8 mouse cellular contexts compared by ENCODE assay signal in the genomic region with DNA sequence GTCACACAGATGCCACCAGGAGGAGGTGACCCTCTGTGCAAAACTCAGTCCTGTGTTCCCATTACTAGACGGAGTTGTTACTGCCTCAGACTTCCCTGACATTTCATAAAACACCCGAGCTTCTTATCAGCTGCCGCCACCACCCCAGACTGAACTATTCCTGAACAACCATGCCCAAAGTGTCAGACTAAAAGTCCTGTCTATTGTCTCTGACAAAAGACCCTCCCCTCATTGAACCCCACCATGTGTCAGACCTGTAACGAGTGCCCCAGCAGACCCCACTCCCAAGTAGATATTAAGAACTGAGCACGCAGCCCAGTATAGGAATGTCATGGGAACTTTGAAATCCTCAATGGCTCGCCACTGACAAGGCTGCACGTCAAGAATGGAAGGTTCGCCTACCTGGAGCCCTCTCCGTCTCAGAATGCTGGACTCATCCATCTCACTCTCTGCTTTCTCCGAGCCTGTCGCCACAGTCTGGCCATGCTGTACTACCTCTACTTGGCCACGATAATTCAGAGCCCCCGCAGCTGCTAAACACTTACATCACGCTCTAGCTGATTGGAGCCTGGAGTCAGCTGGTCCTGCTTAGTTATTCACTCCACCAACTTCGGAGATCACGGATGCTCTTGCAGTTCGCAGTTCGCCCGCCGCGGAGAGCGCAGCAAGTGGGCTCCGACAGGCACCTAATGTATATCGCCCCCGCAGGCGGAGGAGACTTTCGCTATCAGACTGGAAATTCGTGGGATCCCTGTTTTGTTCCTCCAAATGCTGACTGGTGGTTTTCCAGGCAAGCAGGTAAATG.
DNase-seq lines count a peak whose midpoint lies in the region; ATAC-seq and TF ChIP-seq lines count a peak whose summit lies in the region.

No protein-coding gene starts in this region.

- H3K4me1 ChIP-seq in embryonic facial prominence, embryonic 11.5 days (ENCODE audit: control insufficient read depth, insufficient read depth, low read length), result no peaks in the 10 kb centered on the region
- H3K4me1 ChIP-seq in heart, adult 2 months (ENCODE audit: control insufficient read depth, insufficient read depth, low read length), result peaks cover 4% of the 10 kb centered on the region
- H3K4me1 ChIP-seq in megakaryocyte, embryonic 14.5 days, result peaks cover 22% of the 10 kb centered on the region

- H3K9me3 ChIP-seq in embryonic facial prominence, embryonic 11.5 days (replicated peaks; ENCODE audit: control insufficient read depth, low read length), result no peaks in the 10 kb centered on the region
- H3K9me3 ChIP-seq in megakaryocyte, embryonic 14.5 days, result no peaks in the 10 kb centered on the region

- peak overlapping the region; percentile 73 for H3K4me2 ChIP-seq in embryonic facial prominence, embryonic 11.5 days (ENCODE audit: low read depth, low read length)

- H3K27me3 ChIP-seq in embryonic facial prominence, embryonic 11.5 days (ENCODE audit: control insufficient read depth, insufficient read depth, low read length), result no peaks in the 10 kb centered on the region
- H3K27me3 ChIP-seq in heart, adult 2 months (ENCODE audit: control insufficient read depth, insufficient read depth, low read length), result no peaks in the 10 kb centered on the region
- peaks cover 32% of the 10 kb centered on the region for H3K27me3 ChIP-seq in megakaryocyte, embryonic 14.5 days (replicated peaks)

- TF ChIP-seq CTCF in heart, adult 2 months (IDR thresholded peaks at IDR 0.05), result peak; percentile 63

- intact Hi-C loops in heart, adult 2 months (cut with DNase I), result loop anchor here (2.0 kb wide), 1 partner anchor 14 kb away; no protein-coding TSS in a partner anchor
- intact Hi-C loops in left cerebral cortex, postnatal 25 days (cut with DNase I), result loop anchor here (5.0 kb wide), 2 partner anchors 139 to 159 kb away; no protein-coding TSS in a partner anchor

- 0 out of 2 replicates have a peak overlapping the region, but pooled peaks have one; percentile 15 for H3K9ac ChIP-seq in embryonic facial prominence, embryonic 11.5 days (replicated peaks; ENCODE audit: low read length)
- peak overlapping the region; percentile 66 for H3K9ac ChIP-seq in heart, adult 2 months (ENCODE audit: low read depth, low read length)

- peak; percentile 45 for DNase-seq in brain, embryonic 18.5 days (ENCODE audit: low read depth, low spot score)
- DNase-seq in embryonic facial prominence, embryonic 11.5 days (ENCODE audit: low spot score), result peak; percentile 86
- DNase-seq in heart, adult 2 months, result peak; percentile 70 to 75
- peak; percentile 43 for DNase-seq in kidney, adult 11 months
- DNase-seq in left cerebral cortex, postnatal 25 days (ENCODE audit: low spot score in 2 of 2), result peak; percentile 80 to 90
- peak; percentile 67 for DNase-seq in right cerebral cortex, postnatal 4 days
- no peak for DNase-seq in adipocyte (ENCODE audit: low spot score)

- TF ChIP-seq EP300 in heart, adult 2 months (IDR thresholded peaks at IDR 0.05; ENCODE audit: insufficient read depth, low read depth, low read length), result no peak

- peaks cover 2% of the 10 kb centered on the region; the same call in 1 of the 2 replicates for H3K79me2 ChIP-seq in heart, adult 2 months (replicated peaks; ENCODE audit: control insufficient read depth, insufficient read depth, low read length)

- peak; percentile 85 for ATAC-seq in embryonic facial prominence, embryonic 11.5 days (replicated peaks; ENCODE audit: insufficient number of reproducible peaks, low FRiP score, low TSS enrichment, low read depth)

- 6% methylated on average over 28 of the region's 28 CpGs for WGBS in embryonic facial prominence, embryonic 11.5 days
- WGBS in heart, adult 2 months, result 2% methylated on average over 28 of the region's 28 CpGs

- peak; percentile 84 for TF ChIP-seq POLR2A in heart, adult 2 months (IDR thresholded peaks at IDR 0.05; ENCODE audit: insufficient read depth, low read depth, low read length)

- peak overlapping the region; percentile 35 for H3K4me3 ChIP-seq in embryonic facial prominence, embryonic 11.5 days (ENCODE audit: low read depth, low read length)
- H3K4me3 ChIP-seq in heart, adult 2 months, result peak overlapping the region; percentile 52
- H3K4me3 ChIP-seq in megakaryocyte, embryonic 14.5 days (replicated peaks), result peak overlapping the region; percentile 93

- no peak overlapping the region for H3K27ac ChIP-seq in embryonic facial prominence, embryonic 11.5 days (replicated peaks; ENCODE audit: low read depth, low read length)
- H3K27ac ChIP-seq in heart, adult 2 months, result peak overlapping the region; percentile 57

- no peaks in the 10 kb centered on the region for H3K36me3 ChIP-seq in embryonic facial prominence, embryonic 11.5 days (replicated peaks; ENCODE audit: control insufficient read depth, insufficient read depth, low read depth, low read length)
- H3K36me3 ChIP-seq in heart, adult 2 months (ENCODE audit: control insufficient read depth, insufficient read depth, low read length), result peaks cover 4% of the 10 kb centered on the region
- H3K36me3 ChIP-seq in megakaryocyte, embryonic 14.5 days (replicated peaks; ENCODE audit: low read length), result no peaks in the 10 kb centered on the region

Comparison
In these comparisons a context has a peak if more than half of its experiments do, and no peak if none do; other contexts are left out.
1. H3K4me3 ChIP-seq: peak in every context shown above with its lines; median percentile 93 in megakaryocyte, embryonic 14.5 days; 52 in heart, adult 2 months; 35 in embryonic facial prominence, embryonic 11.5 days.